Mouse (Mus musculus): ENCODE data around the gene Ccdc24.

- TF ChIP-seq CTCF (IDR thresholded peaks at IDR 0.05; ENCODE audit: control insufficient read depth, insufficient read depth, low read length): no peak
- TF ChIP-seq POLR2A (IDR thresholded peaks at IDR 0.05; ENCODE audit: borderline replicate concordance, control insufficient read depth, low read depth, low read length): no peak
Observed at GRCm38 (mm10) chr4:117906196-117906595, 33.8 kb upstream of the Ccdc24 start.
